ENCODE assay signal across 8 mouse cellular contexts in the genomic region with DNA sequence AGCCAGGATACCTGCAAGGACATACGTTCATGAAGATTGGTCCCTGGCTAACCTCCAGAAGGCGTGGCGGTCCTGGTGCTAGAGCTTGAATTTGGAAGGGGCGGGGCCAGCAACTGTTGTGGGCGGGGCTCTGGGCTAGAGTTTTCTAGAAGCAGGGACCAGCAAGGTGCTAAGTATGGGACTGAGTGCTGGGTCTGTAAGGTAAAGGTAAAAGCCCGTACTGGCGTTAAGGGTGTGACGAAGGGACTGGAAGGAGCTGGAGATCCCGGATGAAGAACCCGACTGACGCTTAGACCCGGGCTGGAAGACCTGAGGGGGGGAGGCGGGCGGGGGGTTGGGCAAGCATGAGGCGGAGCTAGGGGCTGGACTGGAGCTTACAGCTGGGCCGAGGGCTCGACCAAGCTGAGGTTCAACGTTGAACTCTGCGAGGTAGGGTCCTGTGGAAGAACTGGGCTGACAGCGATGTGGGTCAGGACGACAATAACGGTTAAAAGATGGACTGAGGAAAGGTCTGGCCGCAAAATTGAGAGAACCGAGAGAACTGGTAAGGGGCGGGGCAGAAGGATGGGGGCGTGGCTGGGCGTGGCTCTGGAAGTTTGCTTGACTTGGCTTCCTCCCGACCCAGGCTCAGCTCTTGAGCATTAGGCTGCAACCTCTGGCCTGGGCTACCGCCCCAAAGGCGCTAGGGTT. TPM values are rescaled to one million over a fixed set of nuclear protein-coding genes. Genes with fewer than 3 reads are reported as not detected.
DNase-seq lines count a peak whose midpoint lies in the region; ATAC-seq and TF ChIP-seq lines count a peak whose summit lies in the region.

No protein-coding gene starts in this region.

- H3K36me3 ChIP-seq in hindbrain, embryonic 15.5 days, result peaks cover 26% of the 10 kb centered on the region
- peaks cover 21% of the 10 kb centered on the region for H3K36me3 ChIP-seq in liver, embryonic 12.5 days
- H3K36me3 ChIP-seq in testis, adult 2 months (ENCODE audit: control insufficient read depth, insufficient read depth, low read length), result no peaks in the 10 kb centered on the region

- ATAC-seq in hindbrain, embryonic 15.5 days (ENCODE audit: low FRiP score, low read depth), result peak; percentile 53
- ATAC-seq in liver, embryonic 12.5 days, result peak; percentile 83
- ATAC-seq in monocyte, adult 5-6 weeks (replicated peaks; ENCODE audit: insufficient number of reproducible peaks, low FRiP score, low TSS enrichment, poor library complexity, severe bottlenecking), result peak; percentile 59
- ATAC-seq in frontal cortex, adult (ENCODE audit: low TSS enrichment), result no peak; the same call in 1 of the 2 replicates

- H3K4me2 ChIP-seq in hindbrain, embryonic 15.5 days, result peak overlapping the region; percentile 49
- peak overlapping the region; percentile 85 for H3K4me2 ChIP-seq in liver, embryonic 12.5 days

- H3K4me1 ChIP-seq in hindbrain, embryonic 15.5 days (replicated peaks), result peaks cover 19% of the 10 kb centered on the region
- peaks cover 19% of the 10 kb centered on the region for H3K4me1 ChIP-seq in liver, embryonic 12.5 days
- H3K4me1 ChIP-seq in testis, adult 2 months (ENCODE audit: control insufficient read depth, insufficient read depth, low read length), result peaks cover 8% of the 10 kb centered on the region

- no peak for TF ChIP-seq CTCF in testis, adult 2 months (IDR thresholded peaks at IDR 0.05; ENCODE audit: control insufficient read depth, insufficient read depth, insufficient replicate concordance, low read depth, low read length)

- peak; percentile 91 for DNase-seq in ES-CJ7 (ENCODE audit: low read depth, low spot score)
- peak; percentile 63 for DNase-seq in c-Kit-negative CD71-positive TER-119-positive erythroid progenitor cells, embryonic 14.5 days (ENCODE audit: low read depth, low spot score)
- DNase-seq in gastrocnemius, adult 8-10 months (ENCODE audit: low spot score in 2 of 2), result peak; percentile 68 to 73

- H3K9ac ChIP-seq in hindbrain, embryonic 15.5 days, result no peak overlapping the region
- peak overlapping the region; percentile 60 for H3K9ac ChIP-seq in liver, embryonic 12.5 days

- 3% methylated on average over 30 of the region's 30 CpGs for WGBS in hindbrain, embryonic 15.5 days
- 2% methylated on average over 30 of the region's 30 CpGs for WGBS in liver, embryonic 12.5 days (ENCODE audit: insufficient replicate concordance)

- no peak overlapping the region for H3K27ac ChIP-seq in hindbrain, embryonic 15.5 days (replicated peaks)
- 0 out of 2 replicates have a peak overlapping the region, but pooled peaks have one; percentile 37 for H3K27ac ChIP-seq in liver, embryonic 12.5 days
- peak overlapping the region; percentile 87 for H3K27ac ChIP-seq in testis, adult 2 months (ENCODE audit: control insufficient read depth, insufficient read depth, low read depth, low read length)

- peak; percentile 27 for TF ChIP-seq POLR2A in testis, adult 2 months (IDR thresholded peaks at IDR 0.05; ENCODE audit: control insufficient read depth, low read depth, low read length)

- no peaks in the 10 kb centered on the region for H3K9me3 ChIP-seq in hindbrain, embryonic 15.5 days
- no peaks in the 10 kb centered on the region for H3K9me3 ChIP-seq in liver, embryonic 12.5 days (replicated peaks)

- H3K4me3 ChIP-seq in hindbrain, embryonic 15.5 days, result peak overlapping the region; percentile 31
- H3K4me3 ChIP-seq in liver, embryonic 12.5 days, result peak overlapping the region; percentile 65
- H3K4me3 ChIP-seq in testis, adult 2 months (ENCODE audit: control insufficient read depth, low read depth, low read length), result peak overlapping the region; percentile 96

- H3K27me3 ChIP-seq in hindbrain, embryonic 15.5 days, result no peaks in the 10 kb centered on the region
- peaks cover 41% of the 10 kb centered on the region for H3K27me3 ChIP-seq in liver, embryonic 12.5 days (replicated peaks)
- H3K27me3 ChIP-seq in testis, adult 2 months (ENCODE audit: control insufficient read depth, insufficient read depth, low read length), result no peaks in the 10 kb centered on the region

RNA-seq across cellular contexts. Expression of a gene that starts 1.4 kb away (rescaled TPM):
- total RNA-seq in gastrocnemius, adult 8-10 months (2022), result under 1 TPM; 0.34 to 0.88 (median 0.52) TPM
- 3.1 and 3.2 TPM in 2 replicates for polyA plus RNA-seq in hindbrain, embryonic 15.5 days (2015; fragmentation: Nextera tagmentation; extraction: Ambion mirVana)
- polyA plus RNA-seq in liver, embryonic 12.5 days (2016; fragmentation: Nextera tagmentation; extraction: Ambion mirVana), result 0.31 and 0.63 TPM in 2 replicates
- total RNA-seq in monocyte, adult 5-6 weeks (2017), result not detected in 3 replicates
- 175 and 191 TPM in 2 replicates for polyA plus RNA-seq in testis, adult 2 months (2012; rRNA removed)

RNA-seq across cellular contexts. Expression of a gene that starts 6.3 kb away (rescaled TPM):
- 1 to 10 TPM; 1.6 to 5.5 (median 3.4) TPM for total RNA-seq in gastrocnemius, adult 8-10 months (2022)
- polyA plus RNA-seq in hindbrain, embryonic 15.5 days (2015; fragmentation: Nextera tagmentation; extraction: Ambion mirVana), result 58.0 and 65.7 TPM in 2 replicates
- 20.3 and 24.0 TPM in 2 replicates for polyA plus RNA-seq in liver, embryonic 12.5 days (2016; fragmentation: Nextera tagmentation; extraction: Ambion mirVana)
- total RNA-seq in monocyte, adult 5-6 weeks (2017), result not detected in 3 replicates
- polyA plus RNA-seq in testis, adult 2 months (2012; rRNA removed), result 10.4 and 13.2 TPM in 2 replicates

RNA-seq across cellular contexts. Expression of a gene that starts 11.2 kb away (rescaled TPM):
- 100 to 1,000 TPM; 671 to 835 (median 744) TPM for total RNA-seq in gastrocnemius, adult 8-10 months (2022)
- 743 and 824 TPM in 2 replicates for polyA plus RNA-seq in hindbrain, embryonic 15.5 days (2015; fragmentation: Nextera tagmentation; extraction: Ambion mirVana)
- 1,112 and 1,156 TPM in 2 replicates for polyA plus RNA-seq in liver, embryonic 12.5 days (2016; fragmentation: Nextera tagmentation; extraction: Ambion mirVana)
- 1,700 to 2,580 TPM (median 2,203 TPM) in 3 replicates for total RNA-seq in monocyte, adult 5-6 weeks (2017)
- 125 and 137 TPM in 2 replicates for polyA plus RNA-seq in testis, adult 2 months (2012; rRNA removed)

RNA-seq across cellular contexts. Expression of a gene that starts 18.0 kb away (rescaled TPM):
- 1 to 10 TPM in 1 of 4 experiments, under 1 TPM in 3; 0.56 to 1.7 (median 0.64) TPM for total RNA-seq in gastrocnemius, adult 8-10 months (2022)
- polyA plus RNA-seq in hindbrain, embryonic 15.5 days (2015; fragmentation: Nextera tagmentation; extraction: Ambion mirVana), result 12.8 and 13.2 TPM in 2 replicates
- 62.6 and 67.1 TPM in 2 replicates for polyA plus RNA-seq in liver, embryonic 12.5 days (2016; fragmentation: Nextera tagmentation; extraction: Ambion mirVana)
- 2.5 to 4.6 TPM (median 2.9 TPM) in 3 replicates for total RNA-seq in monocyte, adult 5-6 weeks (2017)
- 65.1 and 73.7 TPM in 2 replicates for polyA plus RNA-seq in testis, adult 2 months (2012; rRNA removed)

RNA-seq across cellular contexts. Expression of a gene that starts 18.1 kb away (rescaled TPM):
- total RNA-seq in gastrocnemius, adult 8-10 months (2022), result under 1 TPM; 0.19 to 0.73 (median 0.50) TPM
- polyA plus RNA-seq in hindbrain, embryonic 15.5 days (2015; fragmentation: Nextera tagmentation; extraction: Ambion mirVana), result 7.5 and 8.5 TPM in 2 replicates
- polyA plus RNA-seq in liver, embryonic 12.5 days (2016; fragmentation: Nextera tagmentation; extraction: Ambion mirVana), result 12.2 and 13.7 TPM in 2 replicates
- 2.5 to 4.3 TPM (median 2.8 TPM) in 3 replicates for total RNA-seq in monocyte, adult 5-6 weeks (2017)
- 22.2 and 22.3 TPM in 2 replicates for polyA plus RNA-seq in testis, adult 2 months (2012; rRNA removed)

Comparison
In these comparisons a context has a peak if more than half of its experiments do, and no peak if none do; other contexts are left out.
1. H3K4me3 ChIP-seq: peak in every context shown above with its lines; median percentile 96 in testis, adult 2 months; 65 in liver, embryonic 12.5 days; 31 in hindbrain, embryonic 15.5 days.
2. RNA of a gene that starts 1.4 kb away (polyA plus RNA-seq): 175 to 191 TPM in testis, adult 2 months; 3.1 to 3.2 TPM in hindbrain, embryonic 15.5 days and 0.31 to 0.63 TPM in liver, embryonic 12.5 days; every median in the first group is over 10 times any median in the second.
3. Peak in every context shown above with its lines, with median percentiles within 50 percentile points of each other: DNase-seq.